Mouse (Mus musculus): ENCODE data around the gene Ankrd63. TPM values are rescaled to one million over a fixed set of nuclear protein-coding genes. Genes with fewer than 3 reads are reported as not detected.

Gene Ankrd63
- total and polyA plus RNA-seq, 3 experiments: 1.1 to 2.5 (median 1.3) TPM

DNA sequence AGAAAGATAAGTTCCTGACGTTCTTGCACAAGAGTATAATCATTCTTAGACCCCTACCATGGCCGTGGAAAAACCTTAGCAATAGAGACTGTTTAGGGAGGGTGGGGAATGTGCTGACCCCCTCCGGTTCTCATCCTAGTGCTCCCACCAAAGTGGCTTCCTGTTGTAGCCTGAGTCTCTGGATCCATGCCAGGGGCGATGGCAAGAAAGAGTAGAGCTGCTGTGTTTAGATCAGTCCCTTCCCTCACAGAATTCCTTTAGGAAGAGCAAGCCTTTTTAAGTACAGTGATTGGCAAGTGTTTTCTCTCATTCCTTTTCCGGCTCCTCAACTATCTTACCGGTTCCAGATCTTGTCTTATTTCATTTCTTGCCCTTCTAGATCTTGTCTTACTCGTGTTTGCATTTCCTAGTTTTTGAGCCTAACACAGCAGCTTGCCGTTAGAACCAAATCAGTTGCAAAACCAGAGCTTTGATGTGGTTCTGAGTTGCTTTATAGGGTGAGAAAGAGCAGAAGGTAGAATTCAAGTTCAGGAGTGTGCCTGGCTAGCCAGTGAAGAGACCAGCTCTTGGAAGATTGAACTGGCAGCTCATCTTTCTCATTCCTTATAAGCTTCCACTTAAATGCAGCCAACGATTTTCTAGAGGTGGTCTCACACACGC is 43.7 kb upstream of the Ankrd63 start:
- H3K79me2 ChIP-seq (replicated peaks; ENCODE audit: control insufficient read depth, insufficient read depth, low read length): no peaks in the 10 kb centered on the region
- H3K36me3 ChIP-seq (ENCODE audit: control insufficient read depth, insufficient read depth, low read length): 0 out of 2 replicates have a peak, but pooled peaks cover 2% of the 10 kb centered on the region
- no peaks in the 10 kb centered on the region for H3K27me3 ChIP-seq (ENCODE audit: control insufficient read depth, insufficient read depth, low read length)
- TF ChIP-seq POLR2A (IDR thresholded peaks at IDR 0.05; ENCODE audit: insufficient read depth, low read depth, low read length): no peak
- TF ChIP-seq CTCF (IDR thresholded peaks at IDR 0.05): no peak
- TF ChIP-seq EP300 (IDR thresholded peaks at IDR 0.05; ENCODE audit: insufficient read depth, low read depth, low read length): no peak
- intact Hi-C loops (cut with DNase I): loop anchor here (1.0 to 10.0 kb wide), 5 partner anchors 13 to 800 kb away; partner anchors contain the start of genes Ankrd63, Chp1, Exd1 and Ivd
- peak overlapping the region; percentile 24 for H3K9ac ChIP-seq (ENCODE audit: low read depth, low read length)
- H3K4me3 ChIP-seq: peak overlapping the region; percentile 90
- peak overlapping the region; percentile 83 for H3K27ac ChIP-seq
- peak in 1 of 2 experiments; percentile 55 for DNase-seq
- 23% methylated on average over 10 of the region's 10 CpGs for WGBS
- H3K4me1 ChIP-seq (ENCODE audit: control insufficient read depth, insufficient read depth, low read length): peaks cover 17% of the 10 kb centered on the region

GRCm38 (mm10) chr2:118745915-118746901 is 42.4 kb upstream of the Ankrd63 start:
- Histone ChIP-seq H3K4me3 (peak overlapping the region; percentile 90), H3K27ac (peak overlapping the region; percentile 83), H3K79me2 (replicated peaks; ENCODE audit: control insufficient read depth, insufficient read depth, low read length) (no peaks in the 10 kb centered on the region), H3K36me3 (ENCODE audit: control insufficient read depth, insufficient read depth, low read length) (0 out of 2 replicates have a peak, but pooled peaks cover 2% of the 10 kb centered on the region), H3K4me1 (ENCODE audit: control insufficient read depth, insufficient read depth, low read length) (peaks cover 13% of the 10 kb centered on the region), H3K9ac (ENCODE audit: low read depth, low read length) (peak overlapping the region; percentile 79), H3K27me3 (ENCODE audit: control insufficient read depth, insufficient read depth, low read length) (no peaks in the 10 kb centered on the region)
- intact Hi-C loops (cut with DNase I): loop anchor here (5.0 to 10.0 kb wide), 4 partner anchors 44 to 801 kb away; partner anchors contain the start of genes Ankrd63, Chp1, Exd1 and Ivd
- peak; percentile 62 to 73 for DNase-seq
- 4% methylated on average over 113 of the region's 113 CpGs for WGBS
- TF ChIP-seq CTCF (IDR thresholded peaks at IDR 0.05) (no peak), POLR2A (IDR thresholded peaks at IDR 0.05; ENCODE audit: insufficient read depth, low read depth, low read length) (no peak), EP300 (IDR thresholded peaks at IDR 0.05; ENCODE audit: insufficient read depth, low read depth, low read length) (no peak)

- Histone ChIP-seq H3K27ac (peak within 1 kb of the TSS; percentile 83), H3K4me1 (ENCODE audit: control insufficient read depth, insufficient read depth, low read length) (peaks cover 10% of the 10 kb centered on the region), H3K36me3 (ENCODE audit: control insufficient read depth, insufficient read depth, low read length) (0 out of 2 replicates have a peak, but pooled peaks cover 2% of the 10 kb centered on the region), H3K27me3 (ENCODE audit: control insufficient read depth, insufficient read depth, low read length) (no peaks in the 10 kb centered on the region), H3K79me2 (replicated peaks; ENCODE audit: control insufficient read depth, insufficient read depth, low read length) (no peaks in the 10 kb centered on the region), H3K9ac (ENCODE audit: low read depth, low read length) (peak within 1 kb of the TSS; percentile 79), H3K4me3 (peak within 1 kb of the TSS; percentile 90)
- DNase-seq: peak; percentile 96 to 97
- TF ChIP-seq CTCF (IDR thresholded peaks at IDR 0.05) (no peak), POLR2A (IDR thresholded peaks at IDR 0.05; ENCODE audit: insufficient read depth, low read depth, low read length) (peak; percentile 31; the same call in 1 of the 2 replicates)
- intact Hi-C loops (cut with DNase I): loop anchor here (5.0 to 10.0 kb wide), 4 partner anchors 43 to 802 kb away; partner anchors contain the start of genes Ankrd63, Chp1, Exd1 and Ivd
- 8% methylated on average over 57 of the region's 57 CpGs for WGBS
Measured at GRCm38 (mm10) chr2:118745232-118745884, 41.6 kb upstream of the Ankrd63 start, which contains the start of gene Inafm2. Inafm2 (plus strand) TSS chr2:118745758.

DNA sequence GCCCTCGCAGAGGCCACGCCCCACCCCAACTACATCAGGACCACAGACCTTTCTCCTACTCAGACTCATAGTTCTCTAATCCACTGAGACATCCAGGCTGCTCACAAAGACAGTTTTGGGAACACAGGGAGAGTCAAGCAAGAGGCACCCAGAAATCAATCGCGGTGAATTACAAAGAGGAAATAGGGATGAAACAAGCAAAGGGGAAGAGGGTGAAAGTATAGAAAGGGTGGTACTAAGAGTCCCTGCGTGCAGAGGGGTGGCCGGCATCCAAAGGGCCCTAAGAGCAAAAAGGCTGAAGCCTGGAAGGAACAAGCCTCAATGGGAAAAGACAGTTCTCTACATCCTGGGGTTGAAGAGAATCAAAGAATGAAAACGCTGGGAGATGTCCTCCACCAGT is 40.9 kb upstream of the Ankrd63 start:
- H3K9ac ChIP-seq (ENCODE audit: low read depth, low read length): no peak overlapping the region
- WGBS: 43% methylated on average over 7 of the region's 7 CpGs
- DNase-seq: no peak
- peak overlapping the region; percentile 90 for H3K4me3 ChIP-seq
- no peak for TF ChIP-seq POLR2A (IDR thresholded peaks at IDR 0.05; ENCODE audit: insufficient read depth, low read depth, low read length)
- TF ChIP-seq EP300 (IDR thresholded peaks at IDR 0.05; ENCODE audit: insufficient read depth, low read depth, low read length): no peak
- TF ChIP-seq CTCF (IDR thresholded peaks at IDR 0.05): no peak
- H3K79me2 ChIP-seq (replicated peaks; ENCODE audit: control insufficient read depth, insufficient read depth, low read length): no peaks in the 10 kb centered on the region
- intact Hi-C loops (cut with DNase I): loop anchor here (5.0 to 10.0 kb wide), 4 partner anchors 42 to 803 kb away; partner anchors contain the start of genes Ankrd63, Chp1, Exd1 and Ivd
- H3K36me3 ChIP-seq (ENCODE audit: control insufficient read depth, insufficient read depth, low read length): 0 out of 2 replicates have a peak, but pooled peaks cover 2% of the 10 kb centered on the region
- H3K27ac ChIP-seq: no peak overlapping the region
- H3K27me3 ChIP-seq (ENCODE audit: control insufficient read depth, insufficient read depth, low read length): no peaks in the 10 kb centered on the region
- peaks cover 9% of the 10 kb centered on the region for H3K4me1 ChIP-seq (ENCODE audit: control insufficient read depth, insufficient read depth, low read length)

- Histone ChIP-seq H3K79me2 (replicated peaks; ENCODE audit: control insufficient read depth, insufficient read depth, low read length) (no peaks in the 10 kb centered on the region), H3K27ac (no peak overlapping the region), H3K27me3 (ENCODE audit: control insufficient read depth, insufficient read depth, low read length) (no peaks in the 10 kb centered on the region), H3K4me3 (no peak overlapping the region), H3K9ac (ENCODE audit: low read depth, low read length) (no peak overlapping the region), H3K36me3 (ENCODE audit: control insufficient read depth, insufficient read depth, low read length) (0 out of 2 replicates have a peak, but pooled peaks cover under 1% of the 10 kb centered on the region), H3K4me1 (ENCODE audit: control insufficient read depth, insufficient read depth, low read length) (peaks cover 6% of the 10 kb centered on the region)
- DNase-seq: peak in 1 of 2 experiments; percentile 29
- TF ChIP-seq EP300 (IDR thresholded peaks at IDR 0.05; ENCODE audit: insufficient read depth, low read depth, low read length) (peak; percentile 58; the same call in 1 of the 2 replicates), POLR2A (IDR thresholded peaks at IDR 0.05; ENCODE audit: insufficient read depth, low read depth, low read length) (no peak), CTCF (IDR thresholded peaks at IDR 0.05) (peak; percentile 96)
- intact Hi-C loops (cut with DNase I): loop anchor here (1.0 to 10.0 kb wide), 3 partner anchors 36 to 259 kb away; partner anchors contain the start of gene Disp2
- 27% methylated on average over 8 of the region's 8 CpGs for WGBS
Measured at GRCm38 (mm10) chr2:118743261-118743943, 39.6 kb upstream of the Ankrd63 start.
